Mouse (Mus musculus): ENCODE data around the gene Cadm1. TPM values are rescaled to one million over a fixed set of nuclear protein-coding genes. Genes with fewer than 3 reads are reported as not detected.

Cadm1 gene
- polyA plus RNA-seq, 1 experiment, result 70.3 TPM

GRCm38 (mm10) chr9:47755119-47755518 lies 225.1 kb downstream of the Cadm1 start:
- no peaks in the 10 kb centered on the region for H3K9me3 ChIP-seq (replicated peaks; ENCODE audit: control insufficient read depth, insufficient read depth, low read length, poor library complexity, severe bottlenecking)
- H3K4me1 ChIP-seq (ENCODE audit: control insufficient read depth, insufficient read depth, low read length), result no peaks in the 10 kb centered on the region
- no peaks in the 10 kb centered on the region for H3K36me3 ChIP-seq (ENCODE audit: control insufficient read depth, insufficient read depth, low read length, poor library complexity, severe bottlenecking)
- no peaks in the 10 kb centered on the region for H3K27me3 ChIP-seq (ENCODE audit: control insufficient read depth, insufficient read depth, low read length, poor library complexity, severe bottlenecking)
- H3K9ac ChIP-seq (ENCODE audit: low read depth, poor library complexity, severe bottlenecking), result no peak overlapping the region
- no peak overlapping the region for H3K4me3 ChIP-seq (ENCODE audit: low read depth, low read length)
- H3K27ac ChIP-seq (ENCODE audit: insufficient read depth, low read length), result no peak overlapping the region
- TF ChIP-seq CTCF (IDR thresholded peaks at IDR 0.05; ENCODE audit: low read depth, low read length) (no peak), EP300 (IDR thresholded peaks at IDR 0.05; ENCODE audit: insufficient read depth, low read depth, low read length) (no peak), POLR2A (IDR thresholded peaks at IDR 0.05; ENCODE audit: insufficient read depth, low read length) (no peak)

DNA sequence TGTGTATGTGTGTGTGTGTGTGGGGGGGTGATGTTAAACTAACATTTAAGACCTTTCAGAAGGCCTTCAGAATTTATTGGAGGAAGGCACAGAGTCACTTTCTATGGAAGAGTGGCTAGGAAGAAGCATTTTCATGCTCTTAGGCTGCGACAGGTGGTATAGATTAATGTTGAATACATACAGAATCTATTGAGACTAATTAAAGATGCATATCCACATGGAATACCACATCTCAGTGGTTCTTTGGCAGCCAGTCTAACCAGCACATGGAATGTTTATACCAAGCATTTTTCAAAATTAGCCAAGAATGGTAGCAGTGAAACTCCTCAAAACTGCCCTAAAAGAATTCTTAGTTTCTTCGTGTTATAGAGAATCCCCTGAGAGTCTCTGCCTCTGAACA lies 227.8 kb downstream of the Cadm1 start:
- Histone ChIP-seq H3K4me3 (ENCODE audit: low read depth, low read length) (no peak overlapping the region), H3K9me3 (replicated peaks; ENCODE audit: control insufficient read depth, insufficient read depth, low read length, poor library complexity, severe bottlenecking) (no peaks in the 10 kb centered on the region), H3K36me3 (ENCODE audit: control insufficient read depth, insufficient read depth, low read length, poor library complexity, severe bottlenecking) (no peaks in the 10 kb centered on the region), H3K9ac (ENCODE audit: low read depth, poor library complexity, severe bottlenecking) (no peak overlapping the region), H3K27me3 (ENCODE audit: control insufficient read depth, insufficient read depth, low read length, poor library complexity, severe bottlenecking) (no peaks in the 10 kb centered on the region), H3K27ac (ENCODE audit: insufficient read depth, low read length) (no peak overlapping the region), H3K4me1 (ENCODE audit: control insufficient read depth, insufficient read depth, low read length) (no peaks in the 10 kb centered on the region)
- TF ChIP-seq CTCF (IDR thresholded peaks at IDR 0.05; ENCODE audit: low read depth, low read length) (no peak), EP300 (IDR thresholded peaks at IDR 0.05; ENCODE audit: insufficient read depth, low read depth, low read length) (no peak), POLR2A (IDR thresholded peaks at IDR 0.05; ENCODE audit: insufficient read depth, low read length) (no peak)

DNA sequence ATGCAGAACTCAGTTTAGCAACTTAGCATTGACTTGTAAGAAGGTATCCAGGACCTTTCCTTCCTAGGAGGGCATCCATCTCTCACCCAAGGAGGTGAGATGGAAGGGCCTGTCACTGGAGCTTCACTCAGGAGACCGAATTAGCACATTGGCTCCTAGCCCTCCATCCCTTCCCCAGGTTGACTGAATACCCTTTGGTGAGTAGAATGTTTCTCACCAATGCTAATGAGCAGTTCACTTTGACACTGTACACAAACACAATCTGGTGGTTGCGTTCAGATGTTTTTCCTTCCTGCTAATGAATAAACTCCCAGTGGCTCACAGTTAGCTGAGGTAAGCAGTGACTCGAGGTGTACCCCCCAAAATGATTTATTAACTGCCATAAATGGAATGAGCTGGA lies 228.3 kb downstream of the Cadm1 start:
- H3K4me3 ChIP-seq (ENCODE audit: low read depth, low read length), result no peak overlapping the region
- H3K27ac ChIP-seq (ENCODE audit: insufficient read depth, low read length), result no peak overlapping the region
- no peaks in the 10 kb centered on the region for H3K27me3 ChIP-seq (ENCODE audit: control insufficient read depth, insufficient read depth, low read length, poor library complexity, severe bottlenecking)
- no peaks in the 10 kb centered on the region for H3K36me3 ChIP-seq (ENCODE audit: control insufficient read depth, insufficient read depth, low read length, poor library complexity, severe bottlenecking)
- TF ChIP-seq POLR2A (IDR thresholded peaks at IDR 0.05; ENCODE audit: insufficient read depth, low read length), result no peak
- TF ChIP-seq EP300 (IDR thresholded peaks at IDR 0.05; ENCODE audit: insufficient read depth, low read depth, low read length), result no peak
- H3K9ac ChIP-seq (ENCODE audit: low read depth, poor library complexity, severe bottlenecking), result no peak overlapping the region
- no peaks in the 10 kb centered on the region for H3K9me3 ChIP-seq (replicated peaks; ENCODE audit: control insufficient read depth, insufficient read depth, low read length, poor library complexity, severe bottlenecking)
- H3K4me1 ChIP-seq (ENCODE audit: control insufficient read depth, insufficient read depth, low read length), result no peaks in the 10 kb centered on the region

DNA sequence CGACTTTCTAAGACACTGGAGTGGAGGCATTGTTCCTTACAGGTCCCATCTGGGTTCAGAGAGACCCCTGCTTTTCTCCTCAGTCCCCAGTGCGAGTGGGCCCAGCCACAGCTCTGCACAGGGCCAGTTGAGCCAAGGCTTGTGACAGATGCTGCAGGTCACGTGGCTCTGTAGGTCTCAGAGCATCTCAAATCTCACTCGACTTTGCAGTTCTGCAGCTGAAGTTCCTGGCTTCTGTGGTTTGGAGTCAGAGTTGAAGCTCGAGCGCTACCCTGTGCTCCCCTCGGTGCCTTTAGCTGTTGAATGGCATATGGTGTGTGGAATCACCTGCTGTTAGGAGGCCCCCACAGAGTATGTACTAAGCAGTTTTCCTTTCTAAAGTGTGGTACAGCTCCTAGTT lies 229.8 kb downstream of the Cadm1 start:
- Histone ChIP-seq H3K9me3 (replicated peaks; ENCODE audit: control insufficient read depth, insufficient read depth, low read length, poor library complexity, severe bottlenecking) (no peaks in the 10 kb centered on the region), H3K36me3 (ENCODE audit: control insufficient read depth, insufficient read depth, low read length, poor library complexity, severe bottlenecking) (no peaks in the 10 kb centered on the region), H3K9ac (ENCODE audit: low read depth, poor library complexity, severe bottlenecking) (no peak overlapping the region), H3K4me1 (ENCODE audit: control insufficient read depth, insufficient read depth, low read length) (no peaks in the 10 kb centered on the region), H3K27me3 (ENCODE audit: control insufficient read depth, insufficient read depth, low read length, poor library complexity, severe bottlenecking) (no peaks in the 10 kb centered on the region), H3K4me3 (ENCODE audit: low read depth, low read length) (no peak overlapping the region), H3K27ac (ENCODE audit: insufficient read depth, low read length) (no peak overlapping the region)
- TF ChIP-seq CTCF (IDR thresholded peaks at IDR 0.05; ENCODE audit: low read depth, low read length) (no peak), EP300 (IDR thresholded peaks at IDR 0.05; ENCODE audit: insufficient read depth, low read depth, low read length) (no peak), POLR2A (IDR thresholded peaks at IDR 0.05; ENCODE audit: insufficient read depth, low read length) (no peak)

DNA sequence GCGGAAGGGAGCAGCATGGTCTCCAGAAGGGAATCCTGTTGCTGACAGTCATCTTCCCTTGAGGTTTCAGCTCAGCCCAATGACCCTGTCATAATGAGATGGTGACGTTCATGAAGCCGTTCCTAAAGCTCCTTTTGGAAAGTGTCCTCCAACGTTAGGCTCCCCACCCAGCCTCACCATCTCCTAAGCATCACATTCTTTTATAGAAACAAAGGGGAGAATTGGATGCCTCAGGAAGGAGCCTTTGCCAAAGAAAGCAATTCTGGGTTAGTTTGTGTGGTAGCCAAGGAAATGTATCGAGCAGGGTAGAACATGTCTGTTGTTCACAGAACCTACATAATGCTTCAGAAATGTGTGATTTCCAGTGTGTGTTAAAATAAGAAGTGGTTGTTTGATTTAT lies 231.6 kb downstream of the Cadm1 start:
- no peak overlapping the region for H3K9ac ChIP-seq (ENCODE audit: low read depth, poor library complexity, severe bottlenecking)
- no peaks in the 10 kb centered on the region for H3K4me1 ChIP-seq (ENCODE audit: control insufficient read depth, insufficient read depth, low read length)
- H3K27ac ChIP-seq (ENCODE audit: insufficient read depth, low read length), result no peak overlapping the region
- no peaks in the 10 kb centered on the region for H3K9me3 ChIP-seq (replicated peaks; ENCODE audit: control insufficient read depth, insufficient read depth, low read length, poor library complexity, severe bottlenecking)
- TF ChIP-seq EP300 (IDR thresholded peaks at IDR 0.05; ENCODE audit: insufficient read depth, low read depth, low read length) (no peak), CTCF (IDR thresholded peaks at IDR 0.05; ENCODE audit: low read depth, low read length) (no peak), POLR2A (IDR thresholded peaks at IDR 0.05; ENCODE audit: insufficient read depth, low read length) (no peak)
- no peaks in the 10 kb centered on the region for H3K27me3 ChIP-seq (ENCODE audit: control insufficient read depth, insufficient read depth, low read length, poor library complexity, severe bottlenecking)
- H3K36me3 ChIP-seq (ENCODE audit: control insufficient read depth, insufficient read depth, low read length, poor library complexity, severe bottlenecking), result no peaks in the 10 kb centered on the region
- H3K4me3 ChIP-seq (ENCODE audit: low read depth, low read length), result no peak overlapping the region

- Histone ChIP-seq H3K4me3 (ENCODE audit: low read depth, low read length) (no peak overlapping the region), H3K4me1 (ENCODE audit: control insufficient read depth, insufficient read depth, low read length) (no peaks in the 10 kb centered on the region)
- TF ChIP-seq CTCF (IDR thresholded peaks at IDR 0.05; ENCODE audit: low read depth, low read length) (no peak), POLR2A (IDR thresholded peaks at IDR 0.05; ENCODE audit: insufficient read depth, low read length) (no peak), EP300 (IDR thresholded peaks at IDR 0.05; ENCODE audit: insufficient read depth, low read depth, low read length) (no peak)
Measured at GRCm38 (mm10) chr9:47762913-47763312, 232.9 kb downstream of the Cadm1 start.

More at GRCm38 (mm10) chr9:47762913-47763312, 232.9 kb downstream of the Cadm1 start:
- Histone ChIP-seq H3K36me3 (ENCODE audit: control insufficient read depth, insufficient read depth, low read length, poor library complexity, severe bottlenecking) (no peaks in the 10 kb centered on the region), H3K27ac (ENCODE audit: insufficient read depth, low read length) (no peak overlapping the region), H3K27me3 (ENCODE audit: control insufficient read depth, insufficient read depth, low read length, poor library complexity, severe bottlenecking) (no peaks in the 10 kb centered on the region), H3K9ac (ENCODE audit: low read depth, poor library complexity, severe bottlenecking) (no peak overlapping the region), H3K9me3 (replicated peaks; ENCODE audit: control insufficient read depth, insufficient read depth, low read length, poor library complexity, severe bottlenecking) (no peaks in the 10 kb centered on the region)

All from ES-Bruce4 (cell line).